Mouse (Mus musculus): ENCODE data around the gene Tef. TPM values are rescaled to one million over a fixed set of nuclear protein-coding genes. Genes with fewer than 3 reads are reported as not detected.

Tef gene
- total RNA-seq, 2 experiments from 2014 or later: 51.7 to 74.0 TPM

DNA sequence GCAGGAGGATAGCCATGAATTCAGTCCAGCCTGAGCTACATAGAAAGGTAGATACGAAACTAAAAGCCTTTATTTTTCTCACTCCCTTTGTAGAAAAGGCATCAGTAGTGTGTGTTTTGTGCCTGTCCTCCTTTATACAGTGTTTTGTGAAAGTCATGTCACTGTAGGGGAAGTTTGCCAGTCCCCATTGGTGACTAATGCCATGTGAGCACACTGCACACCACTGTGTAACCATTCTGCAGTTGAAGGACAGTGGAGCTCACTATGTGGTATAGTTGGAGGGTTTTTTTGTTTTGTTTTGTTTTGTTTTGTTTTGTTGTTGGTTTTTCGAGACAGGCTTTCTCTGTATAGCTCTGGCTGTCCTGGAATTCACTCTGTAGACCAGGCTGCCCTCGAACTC is 16.2 kb downstream of the Tef start:
- intact Hi-C loops (cut with DNase I): loop anchor here (10.0 kb wide), 1 partner anchor 176 kb away; no protein-coding TSS in a partner anchor
- no peak for DNase-seq

DNA sequence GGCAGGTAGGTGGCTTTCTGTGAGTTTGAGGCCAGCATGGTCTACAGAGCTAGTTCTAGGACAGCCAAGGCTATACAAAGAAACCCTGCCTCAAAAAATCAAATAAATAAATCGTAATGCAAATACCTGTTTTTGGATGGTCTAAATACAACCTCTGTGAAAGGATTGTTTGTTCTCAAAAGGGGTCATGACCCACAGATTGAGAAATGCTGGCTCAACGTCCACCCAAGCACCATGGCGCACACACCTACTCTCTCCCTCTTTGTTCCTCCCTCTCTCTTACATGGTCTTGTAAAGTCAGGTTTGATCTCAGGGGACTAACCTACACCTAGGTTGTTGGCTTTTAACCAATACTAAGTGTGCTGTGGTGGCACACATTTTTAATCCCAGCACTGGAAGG is 20.4 kb downstream of the Tef start:
- no peak for DNase-seq

DNA sequence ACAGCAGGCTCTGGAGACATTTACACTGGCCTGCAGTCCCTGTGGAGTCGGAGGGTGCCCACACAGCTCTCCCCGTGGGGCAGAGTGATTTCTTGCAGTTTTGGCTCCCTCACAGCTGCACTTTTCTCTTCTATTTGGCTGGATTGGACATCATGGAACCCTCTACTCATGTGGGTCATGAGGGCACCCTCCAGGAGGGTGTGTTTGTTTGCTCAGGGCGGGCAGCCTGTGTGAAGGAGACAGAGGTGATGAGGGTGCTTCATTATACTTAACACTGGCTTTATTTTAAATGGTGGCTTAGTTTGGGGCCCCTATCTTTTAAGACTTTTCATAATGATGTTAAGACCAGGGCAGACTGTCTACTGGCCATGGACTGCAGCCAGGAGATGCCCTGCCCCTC is 22.6 kb downstream of the Tef start:
- intact Hi-C loops (cut with DNase I): no loop called here
- no peak for DNase-seq

More for the DNA sequence above, 20.4 kb downstream of the Tef start:
- intact Hi-C loops (cut with DNase I): no loop called here

DNA sequence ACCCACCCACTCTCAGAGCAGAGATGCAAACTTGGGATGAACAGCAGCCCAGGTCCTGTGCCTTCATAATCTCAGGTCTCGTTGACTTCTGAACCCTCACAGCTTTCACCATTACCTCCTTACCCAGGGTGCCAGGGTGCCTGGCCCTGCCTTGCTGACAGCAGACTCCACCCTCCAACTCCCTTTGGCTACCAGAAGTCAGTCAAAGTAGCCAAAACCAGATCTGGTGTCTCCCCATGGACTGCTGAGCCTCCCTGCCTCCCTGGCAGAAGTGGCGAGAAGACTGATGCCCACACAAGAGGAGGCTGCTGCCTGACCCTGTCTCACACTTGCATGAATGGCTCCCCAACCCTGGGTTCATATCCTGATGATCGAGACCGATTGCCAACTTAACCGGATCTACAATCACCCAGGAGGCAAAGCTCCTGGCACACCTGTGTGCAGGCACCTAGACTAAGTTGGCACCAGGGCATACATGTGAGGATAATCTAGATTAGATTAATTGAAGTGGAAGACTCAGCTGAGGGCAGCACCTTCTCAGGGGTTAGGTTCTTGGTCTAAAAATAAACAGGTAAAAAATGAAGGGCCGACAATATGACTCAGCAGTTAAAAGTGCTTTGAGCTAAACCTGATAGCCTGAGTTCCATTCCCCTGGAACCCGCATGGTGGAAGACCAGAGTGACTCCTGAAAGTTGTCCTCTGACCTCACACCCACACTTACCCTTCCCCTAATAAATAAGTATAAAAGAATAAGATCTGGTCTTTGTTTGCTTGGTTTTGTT is 26.4 kb downstream of the Tef start:
- DNase-seq: no peak
- intact Hi-C loops (cut with DNase I): no loop called here

DNA sequence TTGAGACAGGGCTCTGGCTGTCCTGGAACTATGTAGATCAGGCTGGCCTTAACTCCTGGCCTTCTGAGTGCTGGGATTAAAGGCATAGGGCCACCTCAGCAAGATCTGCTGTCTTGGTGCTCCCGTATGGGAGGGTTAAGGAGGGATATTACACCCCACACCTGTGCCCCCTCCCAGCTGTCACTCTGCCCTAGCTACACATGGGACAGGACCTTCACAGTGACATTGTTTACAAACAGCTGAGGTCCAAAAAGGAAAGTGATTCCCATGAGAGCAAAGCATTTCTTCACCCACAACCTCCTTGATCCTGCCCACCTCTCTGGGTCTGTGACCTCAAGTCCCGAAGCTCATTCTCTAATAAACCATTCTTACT is 27.0 kb downstream of the Tef start:
- intact Hi-C loops (cut with DNase I): no loop called here
- DNase-seq: no peak

DNA sequence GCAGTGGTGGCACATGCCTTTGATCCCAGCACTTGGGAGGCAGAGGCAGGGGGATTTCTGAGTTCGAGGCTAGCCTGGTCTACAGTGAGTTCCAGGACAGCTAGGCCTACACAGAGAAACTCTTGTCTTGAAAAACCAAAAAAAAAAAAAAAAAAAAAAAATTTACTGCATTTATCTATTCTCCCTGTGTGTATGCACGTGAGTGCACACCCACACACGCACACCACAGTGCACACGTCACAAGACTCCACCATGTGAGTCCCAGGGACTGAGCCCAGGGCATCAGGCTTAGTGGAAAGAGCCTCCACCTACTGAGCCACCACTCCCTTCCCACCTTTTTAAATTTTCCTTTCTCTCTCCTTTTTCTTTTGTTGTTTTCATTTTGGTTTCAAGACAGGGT is 28.3 kb downstream of the Tef start:
- no peak for DNase-seq
- intact Hi-C loops (cut with DNase I): loop anchor here (5.0 kb wide), 2 partner anchors 42 to 157 kb away; partner anchors contain the start of genes Aco2, Phf5a and Xrcc6

DNA sequence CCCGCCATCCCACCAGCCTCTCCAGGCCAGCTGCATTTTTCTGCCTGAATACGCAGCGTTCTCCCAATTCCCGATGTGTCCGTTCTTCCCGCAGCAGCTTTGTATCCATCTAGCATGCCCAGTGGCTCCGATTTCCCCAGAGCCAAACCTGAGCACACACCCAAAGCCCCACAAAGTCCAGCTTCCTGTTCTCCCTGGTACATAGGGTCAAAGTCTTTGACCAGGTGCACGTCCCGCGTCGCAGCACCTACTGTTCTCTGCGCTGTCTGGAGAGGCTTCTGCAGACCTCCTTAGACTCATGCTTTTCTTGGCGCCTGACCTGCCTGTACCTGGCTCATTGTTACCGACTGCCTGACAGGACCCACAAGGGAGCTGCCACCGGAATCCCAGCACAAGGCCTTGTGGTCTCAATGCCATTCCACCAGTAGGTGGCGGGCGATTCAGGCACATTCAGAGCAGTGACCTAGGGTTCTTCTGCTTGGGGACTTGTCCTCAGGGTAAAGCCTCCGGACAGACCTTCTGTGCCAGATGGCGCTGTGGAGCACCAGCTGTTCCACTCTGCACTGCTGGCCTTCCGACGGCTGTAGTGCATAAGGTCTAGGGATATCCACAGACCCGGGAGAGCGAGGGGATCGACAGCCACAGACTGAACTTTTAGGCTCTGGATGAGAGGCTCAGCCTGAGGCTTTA is 29.1 kb downstream of the Tef start:
- DNase-seq: peak; percentile 96
- intact Hi-C loops (cut with DNase I): loop anchor here (1.0 to 5.0 kb wide), 3 partner anchors 41 to 156 kb away; partner anchors contain the start of genes Aco2, Phf5a and Xrcc6

DNA sequence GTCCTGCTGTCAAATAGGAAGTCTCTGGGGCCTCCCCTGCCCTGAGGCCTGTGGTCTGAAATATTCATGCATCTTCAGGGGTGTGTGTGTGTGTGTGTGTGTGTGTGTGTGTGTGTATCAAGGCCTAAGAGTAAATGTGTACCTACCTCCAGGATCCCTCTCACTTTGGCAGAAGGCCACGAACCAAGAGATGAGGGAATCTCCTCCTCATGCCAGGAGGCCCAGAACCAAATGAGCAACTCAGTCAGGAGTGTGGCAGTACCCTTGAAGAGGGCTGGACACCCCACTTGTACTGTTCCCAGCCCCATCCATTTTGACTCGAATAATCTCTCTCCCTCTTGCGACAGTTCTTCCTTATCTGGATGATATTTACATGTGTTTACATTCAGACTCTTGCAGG is 30.0 kb downstream of the Tef start:
- intact Hi-C loops (cut with DNase I): loop anchor here (5.0 kb wide), 2 partner anchors 40 to 155 kb away; partner anchors contain the start of genes Aco2, Phf5a and Xrcc6
- DNase-seq: peak in 1 of 2 experiments; percentile 25

DNA sequence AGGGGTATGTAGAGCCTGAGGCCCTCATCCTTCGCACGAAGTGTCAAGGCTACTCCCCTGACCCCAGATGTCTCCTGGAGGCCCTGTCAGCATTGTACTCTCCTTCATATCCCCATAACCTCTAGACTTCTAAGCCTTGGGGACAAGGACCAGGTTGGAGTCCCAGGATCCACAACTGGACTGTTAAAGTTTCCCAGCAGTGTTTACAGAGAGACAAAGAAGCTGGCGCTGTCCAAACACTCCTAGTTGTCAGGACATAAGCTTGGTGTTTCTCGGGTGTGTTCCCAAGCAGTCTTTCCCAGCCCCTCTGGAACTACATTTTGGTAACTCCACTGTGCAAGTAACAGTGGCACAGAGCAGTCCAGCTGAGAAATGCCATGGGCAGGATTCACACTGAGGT is 31.3 kb downstream of the Tef start:
- intact Hi-C loops (cut with DNase I): loop anchor here (5.0 kb wide), 2 partner anchors 39 to 154 kb away; partner anchors contain the start of genes Aco2, Phf5a and Xrcc6

DNA sequence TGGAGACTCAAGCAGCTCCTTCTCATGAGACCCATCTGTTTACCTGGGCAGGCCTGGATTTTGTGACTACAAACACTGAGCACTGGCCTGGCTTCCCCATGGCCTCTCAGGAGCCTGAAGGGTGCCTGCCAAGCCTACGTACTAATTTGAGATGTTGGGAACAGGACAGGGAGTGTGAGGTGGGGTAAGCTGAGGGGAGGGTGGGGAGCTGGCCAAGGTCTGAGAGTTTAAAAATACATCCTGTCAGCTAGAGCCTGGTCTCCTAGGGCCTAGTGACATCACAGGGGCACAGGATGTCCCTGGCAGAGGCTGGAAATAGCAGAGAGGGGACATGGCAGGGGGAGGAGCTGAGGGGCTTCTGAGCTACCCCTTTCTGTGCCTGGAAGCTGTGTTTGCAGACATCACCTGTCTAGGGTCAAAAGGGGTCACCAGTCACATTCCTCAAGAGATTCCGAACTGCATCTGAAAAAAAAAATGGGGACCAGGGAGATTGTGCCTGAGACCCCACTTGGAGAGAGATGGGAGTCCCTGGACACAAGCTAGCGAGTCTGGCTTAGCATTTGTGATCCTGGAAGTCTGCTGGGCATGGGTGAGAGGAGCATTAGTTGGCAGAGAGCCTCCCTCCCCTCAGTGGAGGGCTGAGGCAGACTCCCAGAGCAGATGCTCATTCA is 32.1 kb downstream of the Tef start:
- peak; percentile 77 to 88 for DNase-seq
- intact Hi-C loops (cut with DNase I): loop anchor here (5.0 kb wide), 2 partner anchors 38 to 153 kb away; partner anchors contain the start of genes Aco2, Phf5a and Xrcc6

More for the DNA sequence above, 31.3 kb downstream of the Tef start:
- no peak for DNase-seq

DNA sequence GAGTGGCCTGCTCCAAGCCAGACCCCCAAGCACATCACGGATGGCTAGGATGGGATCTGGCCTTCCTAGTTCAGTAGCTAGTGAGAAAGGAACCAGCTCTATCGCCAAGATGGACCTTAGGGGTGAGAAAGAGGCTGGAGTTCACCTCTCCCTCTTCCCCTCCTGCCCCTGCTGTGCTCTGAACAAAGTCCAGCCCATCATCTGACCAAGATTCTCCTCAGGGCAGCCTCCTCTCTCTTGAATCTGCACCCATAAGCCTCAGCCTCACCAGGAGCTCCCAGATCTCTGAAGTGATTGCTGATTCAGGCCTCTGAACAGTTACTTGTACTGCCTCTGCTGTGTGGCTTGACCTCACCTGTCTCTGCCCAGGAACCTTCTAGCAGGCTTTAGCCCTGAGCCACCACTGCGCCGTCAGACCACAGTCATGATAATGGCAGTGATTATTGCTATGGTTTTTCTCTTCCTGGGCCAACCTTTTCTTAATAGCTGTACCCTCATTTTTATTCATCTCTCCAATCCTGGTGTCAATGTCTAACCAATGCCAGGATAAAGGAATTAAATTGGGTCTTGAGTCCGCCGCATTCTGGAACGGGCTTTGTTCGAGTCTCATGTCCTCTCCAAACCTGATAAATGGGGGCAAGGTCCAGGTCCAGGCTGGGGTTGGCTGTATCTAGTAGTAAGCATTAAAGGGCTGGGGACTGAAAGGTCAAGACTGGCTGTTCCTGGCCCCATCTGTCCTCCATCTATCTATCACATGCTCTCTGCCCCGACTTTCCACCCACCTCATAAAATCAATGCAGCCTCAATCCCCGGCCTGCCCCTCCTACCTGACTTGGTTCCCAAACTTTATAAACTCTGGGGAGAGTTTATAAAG is 33.0 kb downstream of the Tef start:
- DNase-seq: no peak
- intact Hi-C loops (cut with DNase I): no loop called here

DNA sequence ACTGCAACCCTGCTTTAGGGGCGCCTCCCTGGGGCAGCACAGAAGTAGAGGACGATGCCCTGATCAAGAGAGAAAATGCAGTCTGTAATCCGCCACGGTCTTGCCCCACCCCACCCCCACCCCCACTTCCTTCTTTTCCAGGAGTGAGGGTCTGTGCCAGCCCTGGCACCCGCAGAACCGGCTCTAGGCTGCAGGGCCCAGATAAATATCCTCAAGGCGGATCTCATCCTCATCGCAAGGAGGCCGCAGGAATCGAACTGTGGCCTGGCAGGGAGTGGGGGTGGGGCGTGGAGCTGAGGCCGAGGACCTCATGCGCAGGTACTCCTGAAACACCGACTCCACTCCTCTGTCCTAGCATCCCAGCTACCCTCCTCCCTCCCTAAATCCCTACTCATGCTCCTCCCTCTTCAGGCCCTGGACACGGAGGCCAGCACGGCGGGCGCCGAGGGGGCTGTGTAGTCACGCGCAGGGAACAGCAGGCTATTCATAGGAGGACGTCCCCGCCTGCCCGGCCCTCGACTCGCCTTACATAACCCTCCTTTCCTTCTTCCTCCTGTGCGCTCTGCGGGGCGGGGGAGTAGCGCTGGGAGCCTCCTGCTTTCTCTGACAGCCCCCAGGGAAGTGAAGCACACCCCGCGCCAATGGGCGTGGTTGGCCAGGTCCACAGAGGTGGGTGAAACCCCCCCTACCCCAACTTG is 34.1 kb downstream of the Tef start:
- intact Hi-C loops (cut with DNase I): no loop called here
- DNase-seq: peak; percentile 94 to 95

DNA sequence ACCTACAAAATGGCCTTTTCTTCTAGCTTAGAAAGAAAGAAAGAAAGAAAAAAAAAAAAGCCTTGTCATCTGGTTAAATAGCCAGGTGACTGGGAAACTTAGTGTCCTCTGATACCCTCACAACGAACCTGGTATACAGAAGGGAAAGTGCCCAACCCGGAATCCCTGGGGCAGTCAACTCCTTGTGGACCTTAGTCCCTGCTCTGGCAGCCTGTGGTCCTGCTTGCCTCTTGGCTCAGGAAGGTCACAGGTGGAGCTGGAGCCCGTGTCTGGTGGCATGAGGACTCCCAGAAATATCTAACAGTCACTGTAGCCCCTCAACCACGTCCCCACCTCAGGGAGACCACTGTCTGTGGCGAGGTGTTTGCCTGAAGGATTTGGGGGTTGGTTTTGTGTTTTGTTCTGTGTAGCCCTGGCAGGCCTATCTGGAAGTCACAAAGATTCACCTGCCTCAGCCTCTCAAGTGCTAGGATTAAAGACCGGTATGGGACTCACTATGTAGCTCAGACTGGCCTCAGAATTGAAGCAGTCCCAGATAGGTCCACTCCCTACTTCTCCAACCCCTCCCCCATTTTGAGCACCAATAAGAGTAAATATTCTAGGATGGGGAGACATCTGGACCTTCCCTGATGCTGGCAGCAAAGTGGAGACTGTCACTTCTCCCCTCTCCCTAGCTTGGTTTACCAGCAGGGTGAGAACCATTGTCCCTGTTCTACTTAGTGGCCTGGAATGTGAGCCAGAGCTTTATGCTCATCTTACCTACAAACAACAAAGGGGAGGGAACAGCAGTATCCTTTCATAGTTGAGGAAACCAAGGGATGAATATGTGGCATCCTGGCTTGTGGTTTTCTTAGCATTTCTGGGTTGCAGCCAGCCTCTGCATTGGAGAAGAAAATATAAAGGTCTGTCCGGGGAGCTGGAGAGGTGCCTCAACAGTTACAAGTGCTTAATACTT is 35.0 kb downstream of the Tef start:
- intact Hi-C loops (cut with DNase I): no loop called here
- DNase-seq: no peak

DNA sequence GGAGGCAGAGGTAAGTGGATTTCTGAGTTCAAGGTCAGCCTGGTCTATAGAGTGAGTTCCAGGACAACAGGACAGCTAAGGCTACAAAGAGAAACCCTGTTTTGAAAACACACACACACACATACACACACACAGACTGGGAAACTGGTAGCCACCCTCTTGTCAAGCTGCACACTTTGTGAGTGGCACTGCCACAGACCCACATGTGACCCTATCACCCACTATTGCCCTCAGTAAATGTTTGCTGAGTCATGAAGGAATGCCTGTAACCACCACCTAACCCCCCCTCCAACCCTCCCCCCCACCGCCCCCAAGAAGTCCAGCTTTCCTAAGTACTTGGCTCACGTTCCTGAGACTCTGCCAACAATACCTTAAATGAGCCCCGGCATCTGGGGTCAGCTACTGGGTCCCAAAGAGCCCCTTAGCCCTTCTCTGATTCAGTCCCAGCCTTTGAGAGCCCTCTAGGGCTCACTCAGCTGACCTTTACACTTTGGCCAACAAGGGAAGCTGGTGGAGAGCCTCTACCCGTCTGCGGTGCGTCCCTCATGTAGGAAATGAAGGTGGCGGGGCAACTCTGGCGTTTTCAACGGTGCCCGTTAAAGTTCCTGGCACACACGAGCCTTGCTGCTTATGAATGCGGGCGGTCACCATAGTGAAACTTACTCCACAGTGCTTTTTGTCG is 36.5 kb downstream of the Tef start:
- intact Hi-C loops (cut with DNase I): loop anchor here (1.0 kb wide), 1 partner anchor 19 kb away; no protein-coding TSS in a partner anchor
- DNase-seq: peak; percentile 70 to 71

DNA sequence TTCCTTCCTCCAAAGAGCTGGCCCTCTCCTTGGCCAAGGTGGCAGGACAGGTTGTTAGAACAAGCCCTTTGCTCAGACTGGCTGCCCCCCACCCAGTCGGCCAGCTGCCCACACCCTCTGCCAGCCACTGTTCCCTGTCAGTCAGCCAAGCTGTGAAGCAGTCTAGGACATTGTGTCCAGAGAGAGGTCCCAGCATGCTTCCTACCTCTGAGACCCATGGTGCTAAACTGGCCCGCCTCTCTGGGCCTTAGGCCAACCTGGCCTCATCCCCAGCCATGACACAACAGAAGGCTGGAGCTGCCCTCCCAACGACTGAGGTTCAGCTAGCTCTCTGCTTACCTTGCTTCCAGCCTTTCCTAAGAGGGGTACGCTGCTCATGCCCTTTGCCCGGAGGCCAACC is 37.4 kb downstream of the Tef start:
- peak; percentile 94 to 97 for DNase-seq
- intact Hi-C loops (cut with DNase I): loop anchor here (1.0 kb wide), 1 partner anchor 18 kb away; no protein-coding TSS in a partner anchor

DNA sequence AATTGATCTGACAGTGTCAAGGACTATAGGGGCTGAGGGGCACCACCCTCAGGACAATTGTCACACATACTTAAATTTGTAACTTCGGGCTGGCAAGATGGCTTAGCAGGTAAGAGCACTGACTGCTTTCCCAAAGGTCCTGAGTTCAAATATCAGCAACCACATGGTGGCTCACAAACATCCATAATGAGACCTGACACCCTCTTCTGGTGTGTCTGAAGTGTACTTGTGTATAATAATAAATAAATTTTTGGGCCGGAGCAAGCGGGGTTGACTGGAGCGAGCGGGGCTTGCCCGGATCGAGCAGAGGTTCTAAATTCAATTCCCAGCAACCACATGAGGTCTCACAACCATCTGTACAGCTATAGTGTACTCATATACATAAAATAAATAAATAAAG is 38.1 kb downstream of the Tef start:
- intact Hi-C loops (cut with DNase I): no loop called here
- DNase-seq: no peak

DNA sequence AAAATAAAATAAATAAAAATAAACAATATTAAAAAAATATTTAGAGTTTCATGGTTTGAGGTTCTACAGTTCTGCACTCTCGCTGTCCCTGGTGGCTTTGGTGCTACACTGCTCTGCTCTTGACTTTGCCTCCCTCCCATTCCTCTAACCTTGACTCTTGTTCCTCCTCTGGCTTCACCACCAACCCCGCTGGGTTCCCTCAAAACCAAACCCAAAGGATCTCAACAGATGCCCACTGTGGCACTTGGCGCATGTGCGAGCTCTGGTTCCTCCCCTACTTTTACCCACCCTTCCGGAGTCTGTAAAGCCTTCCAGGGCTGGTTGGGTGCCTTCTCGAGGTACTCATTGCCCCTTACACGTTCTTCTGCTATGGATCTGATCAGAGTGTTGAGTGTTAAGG is 40.1 kb downstream of the Tef start:
- DNase-seq: no peak
- intact Hi-C loops (cut with DNase I): no loop called here
